Mouse (Mus musculus) hindlimb bud, embryonic 11.5 days (tissue): ENCODE results near the gene Adamts17.

Source experiments
- DNase-seq: peaks from one replicate; pipeline ENCODE4 v3.0.0-alpha.2; 2012; ENCODE audit warnings: low read depth, low spot score; ENCODE audit errors: extremely low spot score

Gene Adamts17

DNA sequence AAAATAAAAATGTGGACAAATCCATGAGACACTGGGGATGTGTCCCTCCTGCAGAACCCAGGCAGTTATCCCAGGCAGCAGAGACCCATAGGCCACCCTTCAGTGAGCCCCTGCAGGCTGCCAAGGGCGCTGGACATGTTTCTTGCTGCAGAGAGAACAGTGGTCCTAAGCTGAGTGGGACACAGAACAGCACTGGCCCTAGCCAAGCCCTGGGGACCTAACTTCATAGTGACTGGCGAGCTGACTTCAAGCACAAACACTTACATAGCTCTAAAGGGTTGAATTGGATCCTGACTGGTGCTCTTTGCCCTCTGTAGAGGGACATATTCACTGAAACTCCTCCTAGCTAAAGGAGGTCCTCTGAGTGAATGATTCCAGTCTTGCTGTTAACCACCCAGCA is 223.0 kb downstream of the Adamts17 start:
- no peak for DNase-seq

DNA sequence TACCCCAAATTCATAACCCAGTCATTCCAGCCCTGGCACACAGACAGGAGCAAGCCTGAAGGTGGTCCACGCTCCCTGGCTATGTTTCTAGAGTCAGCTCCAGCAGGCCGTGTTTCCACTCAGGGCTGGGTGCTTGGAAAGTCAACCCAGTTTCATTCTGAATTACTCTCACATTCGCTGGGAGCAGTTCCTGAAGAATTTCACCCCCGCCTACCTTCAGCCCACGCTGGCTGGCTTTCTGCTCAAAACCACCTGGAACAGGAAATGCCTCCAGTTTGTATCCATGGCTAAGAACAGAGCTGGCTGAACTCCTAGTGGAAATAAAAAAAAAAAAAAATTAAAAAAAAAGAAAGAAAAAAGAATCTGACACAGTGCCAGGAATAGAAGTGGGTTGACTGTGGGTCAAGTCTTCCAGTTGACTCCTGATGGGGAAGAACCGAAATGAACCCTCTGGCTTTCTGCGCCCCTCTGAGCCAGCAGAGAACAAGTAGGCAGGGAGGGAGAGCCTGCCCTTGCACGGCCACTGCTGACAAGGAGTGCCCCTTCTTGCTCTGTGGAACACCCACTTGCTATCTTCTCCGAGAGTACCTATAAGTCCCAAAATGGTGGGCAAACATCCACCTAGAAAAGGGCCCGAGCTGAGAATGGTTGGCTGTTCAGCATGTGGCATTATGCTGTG is 225.2 kb downstream of the Adamts17 start:
- no peak for DNase-seq

DNA sequence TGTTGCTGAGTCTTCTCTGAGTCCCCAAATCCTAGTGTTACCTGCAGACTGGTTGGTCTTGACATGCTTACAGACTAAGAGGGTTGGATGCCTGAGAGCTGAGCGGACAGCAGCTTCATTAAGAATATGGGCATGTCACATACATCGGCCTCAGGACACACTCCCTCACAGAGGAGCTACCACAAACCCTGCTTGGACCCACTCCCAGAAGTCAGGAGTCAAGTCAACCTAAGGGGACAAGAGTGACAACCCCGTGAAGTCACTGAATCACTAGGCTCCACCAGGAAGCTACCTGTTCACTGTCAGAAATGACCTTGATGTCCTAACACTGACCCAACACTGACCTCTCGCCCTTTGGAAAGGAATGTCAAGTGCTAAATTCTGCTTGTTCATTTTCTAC is 226.1 kb downstream of the Adamts17 start:
- no peak for DNase-seq

DNA sequence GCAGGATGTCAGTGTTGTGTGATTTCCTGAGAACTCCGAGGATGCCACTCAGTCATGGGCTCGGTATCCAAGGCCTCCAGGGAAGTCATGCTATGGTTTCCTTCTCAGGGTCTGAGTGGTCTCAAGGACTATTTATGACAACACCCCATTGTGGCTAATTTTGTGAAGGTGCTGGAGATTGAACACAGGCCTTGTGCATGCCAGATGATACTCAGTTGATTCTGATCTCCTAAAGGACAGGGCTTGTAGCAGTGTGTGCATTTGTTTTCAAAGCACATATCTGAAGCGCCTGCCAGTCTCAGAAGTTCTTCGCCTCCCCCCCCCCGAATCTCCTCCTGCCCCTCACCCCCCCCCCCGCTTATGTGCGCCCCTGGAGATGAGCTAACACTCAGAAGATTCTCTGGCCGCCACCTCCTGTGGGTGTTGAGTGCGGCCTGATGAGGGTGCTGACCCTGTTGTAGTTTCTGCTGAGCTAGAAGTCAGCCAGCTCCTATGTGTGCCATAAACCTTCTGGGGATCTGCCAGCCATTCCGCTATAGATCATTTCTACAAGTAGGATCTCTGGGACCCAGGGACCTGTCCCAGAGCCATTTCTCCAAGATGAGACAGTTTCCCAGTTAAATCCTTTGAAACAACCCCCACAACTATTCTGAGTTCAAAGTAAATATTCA is 232.6 kb downstream of the Adamts17 start:
- no peak for DNase-seq

DNA sequence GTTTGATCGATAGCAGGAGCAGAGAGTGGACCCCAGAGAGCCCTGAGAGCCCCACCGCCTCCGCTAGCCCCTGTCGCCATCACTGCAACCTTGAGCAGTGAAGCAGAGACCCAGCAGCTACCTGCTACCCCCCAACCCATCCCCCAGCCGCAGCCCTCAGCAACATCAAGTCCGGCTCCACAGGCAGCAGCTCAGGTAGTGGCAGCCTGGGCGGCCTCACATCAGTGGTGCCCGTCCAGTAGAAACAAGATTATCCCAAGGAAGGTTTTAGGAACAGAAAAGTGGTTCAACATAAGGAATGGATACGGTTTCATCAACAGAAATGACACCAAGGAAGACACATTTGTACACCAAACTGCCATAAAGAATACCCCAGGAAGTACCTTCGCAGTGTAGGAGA is 243.2 kb downstream of the Adamts17 start:
- DNase-seq, result no peak

DNA sequence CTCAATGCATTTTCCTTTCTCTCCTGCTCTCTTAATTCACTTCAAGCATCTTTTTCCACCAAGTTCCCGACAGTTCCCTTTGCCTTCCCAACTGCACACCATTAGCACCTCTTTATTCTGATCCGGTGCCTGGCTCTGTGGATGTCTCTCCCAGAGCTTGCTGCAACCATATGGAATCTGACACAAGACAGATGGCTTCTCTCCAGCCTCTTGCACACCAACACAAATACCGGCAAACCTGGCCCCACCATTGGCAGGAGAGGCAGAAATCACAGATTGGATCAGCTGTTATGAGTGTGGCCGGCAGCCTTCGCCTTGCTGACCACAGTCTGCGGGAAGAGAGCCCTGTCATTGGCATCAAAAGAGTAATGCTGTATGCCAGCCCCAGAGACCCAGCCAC is 248.2 kb downstream of the Adamts17 start:
- no peak for DNase-seq

DNA sequence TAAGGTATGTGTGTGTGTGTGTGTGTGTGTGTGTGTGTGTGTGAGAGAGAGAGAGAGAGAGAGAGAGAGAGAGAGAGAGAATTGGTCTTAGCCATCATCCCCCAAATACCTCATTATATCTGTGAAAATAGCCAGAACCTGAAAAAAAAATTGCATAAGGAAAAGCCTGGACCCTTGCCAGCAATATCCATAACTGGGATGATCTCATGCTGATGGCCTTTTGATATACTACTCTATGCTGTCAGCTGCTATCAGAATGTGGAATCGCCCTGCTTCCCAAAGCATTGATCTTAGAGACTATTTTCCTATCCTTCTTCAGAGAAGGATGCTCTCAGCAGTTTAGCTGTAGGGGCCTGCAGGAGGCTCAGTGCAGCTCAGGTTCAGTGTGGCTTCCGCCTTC is 257.6 kb downstream of the Adamts17 start:
- no peak for DNase-seq

DNA sequence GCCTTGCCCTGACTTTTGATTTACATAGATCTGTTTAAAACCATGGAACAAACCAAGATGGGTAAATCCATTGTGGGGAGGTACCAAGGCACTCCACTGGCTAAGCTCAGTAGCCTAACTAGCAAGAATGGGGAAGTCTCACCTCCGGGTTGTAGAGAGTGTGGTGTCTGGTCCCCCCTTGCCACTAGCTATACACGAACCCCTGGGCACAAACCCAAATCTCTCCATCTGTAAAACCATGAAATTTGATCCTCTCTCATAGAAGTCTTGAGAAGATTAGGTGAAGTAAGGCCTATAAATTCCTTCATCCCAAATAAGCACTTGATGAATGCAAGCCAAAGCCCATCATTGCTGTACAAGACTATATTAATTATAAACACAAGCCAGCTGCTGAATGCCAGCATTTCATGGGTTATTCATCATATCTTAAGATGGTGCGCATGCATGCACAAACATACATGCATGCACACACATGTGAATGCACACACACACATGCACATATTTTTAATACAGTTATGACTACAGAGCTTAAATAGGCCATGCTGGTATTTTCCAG is 262.0 kb downstream of the Adamts17 start:
- no peak for DNase-seq

DNA sequence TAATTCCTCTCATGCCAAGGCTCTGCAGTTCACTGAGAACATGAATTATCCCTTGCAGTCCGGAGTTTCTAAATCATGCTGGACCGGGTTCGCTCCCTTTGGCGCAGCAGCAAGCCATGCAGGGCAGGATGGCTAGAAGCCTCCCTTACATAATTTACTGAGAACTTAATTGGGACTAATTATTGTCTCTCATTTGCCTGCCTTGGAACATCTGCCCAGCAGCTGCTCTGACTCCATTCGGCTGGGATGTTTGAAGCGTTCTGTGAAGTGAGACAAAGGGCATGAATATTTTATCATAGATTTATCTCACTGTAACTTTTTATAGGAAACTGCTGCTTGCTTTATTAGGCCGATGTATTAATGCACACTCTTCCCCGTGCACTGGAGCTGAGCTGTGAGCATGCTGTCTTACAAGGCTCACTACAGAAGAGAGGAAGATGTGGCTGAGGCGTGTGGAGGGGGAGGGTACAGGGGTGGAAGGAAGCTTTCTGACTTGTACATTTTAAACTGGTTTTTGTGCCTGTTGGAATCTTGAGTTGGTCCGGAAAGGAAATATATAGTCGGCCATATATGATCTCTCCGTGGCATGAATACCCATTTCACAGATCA is 271.1 kb downstream of the Adamts17 start:
- no peak for DNase-seq

DNA sequence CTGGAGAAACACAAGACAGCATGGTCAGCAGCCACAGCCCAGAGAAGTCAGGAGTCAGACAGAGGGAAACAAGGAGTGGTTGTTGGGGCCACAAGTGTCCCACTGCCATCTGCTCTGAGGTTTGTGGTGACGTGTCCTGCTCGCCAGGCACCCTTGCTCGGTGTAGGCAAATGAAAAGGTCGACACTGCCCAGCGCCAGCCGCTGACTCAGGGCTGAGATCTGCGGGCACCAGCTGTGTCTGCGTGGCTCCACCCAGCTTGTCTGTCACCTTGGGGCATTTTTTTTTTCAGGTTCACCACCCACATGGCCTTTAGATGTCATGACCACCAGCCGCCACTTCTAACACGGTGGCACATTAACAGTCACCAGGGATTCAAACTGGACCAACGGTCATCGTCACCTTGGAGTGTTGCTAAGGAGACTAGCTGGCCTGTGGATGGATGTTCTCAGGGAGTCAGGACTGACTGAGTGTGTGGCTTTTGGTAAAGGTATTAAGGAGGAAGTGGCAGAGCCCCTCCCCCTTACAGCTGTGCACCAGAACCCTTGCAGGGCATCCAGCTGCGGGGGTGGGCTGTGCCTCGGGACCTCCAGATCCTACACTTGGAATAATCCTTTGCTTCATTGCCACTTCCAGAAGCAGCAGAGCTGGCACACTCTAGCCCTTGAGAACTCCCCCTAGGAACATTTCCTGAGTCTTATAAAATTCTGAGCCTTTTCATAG is 273.1 kb downstream of the Adamts17 start:
- no peak for DNase-seq

DNA sequence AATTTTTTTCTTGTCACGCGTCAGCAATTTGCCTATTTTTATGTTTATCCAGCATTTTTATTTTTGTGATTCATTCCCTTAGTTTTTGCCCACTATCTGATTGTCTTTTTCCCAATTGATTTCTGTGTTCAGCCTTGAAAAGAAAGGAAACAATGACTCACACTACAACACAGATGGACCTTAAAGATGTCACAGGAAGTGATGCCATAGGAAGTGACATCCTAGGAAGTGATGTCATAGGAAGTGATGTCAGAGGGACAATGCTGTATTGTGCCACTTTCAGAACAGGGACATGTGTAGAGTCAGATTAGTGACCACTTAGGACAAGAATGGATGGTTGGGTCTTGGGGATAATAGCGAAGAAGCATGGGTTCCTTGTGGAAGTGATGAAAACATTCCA is 274.5 kb downstream of the Adamts17 start:
- no peak for DNase-seq

DNA sequence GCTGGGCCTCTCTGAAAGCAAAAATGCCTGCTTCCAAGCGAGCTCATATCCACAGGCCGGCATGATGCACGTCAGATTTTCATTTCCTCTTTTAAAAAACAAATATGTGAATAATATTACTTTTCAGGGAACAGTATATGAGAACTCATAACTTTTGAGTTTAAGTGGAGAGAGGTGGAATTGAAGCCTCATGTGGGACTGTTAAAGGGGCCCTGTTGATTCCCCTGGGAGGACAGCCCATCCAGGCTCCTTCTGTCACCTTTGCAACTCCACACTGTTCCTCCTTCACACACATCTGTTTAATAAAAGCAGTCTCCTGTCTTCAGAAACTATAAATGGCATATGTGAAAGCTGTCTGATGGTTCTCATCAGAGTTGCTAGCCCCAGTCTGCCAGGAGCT is 275.5 kb downstream of the Adamts17 start:
- DNase-seq, result no peak

DNA sequence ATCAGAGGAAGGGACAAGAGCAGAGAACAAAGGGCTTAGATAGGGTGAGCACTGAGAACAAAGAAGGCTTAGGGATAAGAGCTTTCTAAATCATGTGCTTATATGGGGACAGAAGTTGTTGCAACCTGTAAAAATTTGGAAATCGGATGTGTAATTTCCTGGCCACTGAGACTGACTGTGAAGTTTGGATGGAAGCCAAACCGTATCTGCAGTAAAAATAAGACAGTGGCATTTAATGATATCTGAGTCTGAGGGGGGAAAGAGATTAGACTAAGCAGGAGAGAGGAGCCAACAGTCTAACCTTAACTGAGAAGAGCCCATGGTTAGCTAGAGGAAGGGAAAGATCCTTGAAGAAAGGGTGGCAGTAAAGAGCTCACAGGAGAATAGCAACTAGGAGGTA is 295.6 kb downstream of the Adamts17 start:
- DNase-seq, result no peak

DNA sequence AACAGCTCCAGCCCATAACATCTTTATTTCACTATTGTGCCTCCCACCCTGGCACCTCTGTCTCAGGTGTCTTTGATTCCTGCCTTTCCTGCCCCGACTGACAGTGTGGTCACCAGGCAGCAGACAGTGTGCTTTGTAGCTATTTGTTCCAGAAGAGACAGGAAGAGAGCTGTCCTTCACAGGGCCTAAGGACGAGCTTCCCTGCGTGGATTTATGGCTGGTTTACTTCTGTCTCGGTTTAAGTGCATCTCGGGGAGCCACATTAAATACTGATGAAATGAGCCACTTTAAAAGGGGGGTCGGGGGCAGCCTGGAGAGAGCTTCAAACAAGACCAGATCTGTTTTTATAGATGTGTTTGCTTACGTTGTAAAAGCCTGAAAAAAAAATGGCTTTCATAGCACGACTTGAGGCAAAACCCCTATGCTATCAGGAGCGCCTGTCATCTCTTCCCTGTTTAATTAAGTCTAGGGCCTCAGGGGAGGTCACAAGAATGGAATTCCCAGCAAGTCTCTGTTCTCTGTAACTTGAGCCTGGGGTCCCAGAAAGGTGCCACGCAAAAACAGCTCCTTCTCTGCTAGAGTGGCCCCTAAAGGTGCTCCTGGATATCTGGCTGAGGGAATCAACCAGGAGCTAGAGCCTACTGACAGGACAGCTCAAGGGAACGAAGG is 302.9 kb downstream of the Adamts17 start:
- DNase-seq, result no peak

DNA sequence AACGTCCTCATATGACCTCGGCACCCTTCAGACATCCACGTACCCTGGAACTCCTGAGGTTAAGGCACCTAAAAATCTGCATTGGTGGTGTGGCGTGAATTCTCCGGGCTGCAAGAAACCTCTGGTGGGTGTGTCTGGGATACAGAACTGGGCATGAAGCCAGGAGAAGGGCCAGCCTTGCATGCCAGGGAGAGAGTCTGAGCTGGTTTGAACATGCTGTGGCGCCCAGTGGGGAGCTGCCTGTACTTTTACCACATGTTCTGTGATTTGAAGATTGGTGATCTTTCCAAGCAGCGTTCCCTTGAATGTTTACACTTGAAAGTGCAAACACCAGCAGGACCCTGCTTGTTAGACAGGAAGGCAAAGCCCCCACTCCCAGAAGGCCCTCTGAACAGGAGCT is 306.2 kb downstream of the Adamts17 start:
- DNase-seq, result no peak

DNA sequence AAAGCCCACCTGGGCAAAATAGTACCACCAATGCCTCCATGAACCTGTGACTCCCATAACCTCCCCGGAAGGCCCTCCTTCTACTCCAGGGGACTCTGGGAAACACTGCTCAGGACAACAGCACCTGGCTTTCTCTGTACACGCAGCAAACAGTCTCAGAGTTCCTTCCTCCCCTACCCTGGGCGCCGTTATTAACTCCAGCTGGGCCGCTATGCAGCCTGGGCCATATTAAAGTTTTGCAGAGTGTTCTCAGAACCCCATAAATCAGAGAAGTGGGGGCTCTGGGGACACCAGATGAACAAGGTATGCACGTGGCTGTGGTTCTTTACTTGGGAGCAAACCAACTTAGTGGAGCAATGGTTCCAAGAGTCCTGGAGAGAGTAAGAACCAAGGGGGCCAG is 306.6 kb downstream of the Adamts17 start:
- no peak for DNase-seq

DNA sequence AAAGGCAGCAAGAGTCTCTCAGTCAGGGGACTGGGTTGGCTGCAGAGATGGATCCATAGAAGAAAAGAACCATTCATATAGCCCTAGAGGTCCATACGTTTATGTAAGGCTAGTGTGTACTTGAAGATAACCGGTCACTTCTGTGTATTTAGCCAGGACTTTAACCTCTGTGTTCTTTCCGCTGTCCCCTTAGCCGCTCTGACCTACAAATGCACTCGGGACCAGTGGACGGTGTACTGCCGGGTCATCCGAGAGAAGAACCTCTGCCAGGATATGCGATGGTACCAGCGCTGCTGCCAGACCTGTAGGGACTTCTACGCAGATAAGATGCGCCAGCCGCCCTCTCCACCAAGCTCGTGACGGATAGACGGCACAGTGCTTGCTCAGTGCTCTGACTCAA is 310.2 kb downstream of the Adamts17 start:
- no peak for DNase-seq

DNA sequence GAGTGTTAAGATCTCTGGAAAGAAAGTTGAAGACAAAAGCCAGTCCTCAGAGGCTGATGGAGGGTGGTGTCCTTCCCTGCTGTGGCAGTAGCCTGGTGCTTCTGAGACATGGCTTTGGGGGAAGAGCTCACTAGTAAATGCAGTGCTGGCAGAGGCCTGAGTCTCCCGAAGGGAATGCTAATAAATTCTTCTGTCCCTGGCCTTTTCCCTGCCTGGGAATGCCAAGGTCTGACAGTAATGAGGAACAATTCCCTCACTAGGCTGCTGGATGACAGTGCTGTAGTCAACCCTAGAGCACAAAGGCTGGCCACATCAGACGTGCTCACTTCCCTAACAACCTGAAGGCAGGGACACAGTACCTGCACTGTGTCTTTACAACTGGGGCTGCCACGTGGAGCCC is 313.1 kb downstream of the Adamts17 start:
- no peak for DNase-seq

DNA sequence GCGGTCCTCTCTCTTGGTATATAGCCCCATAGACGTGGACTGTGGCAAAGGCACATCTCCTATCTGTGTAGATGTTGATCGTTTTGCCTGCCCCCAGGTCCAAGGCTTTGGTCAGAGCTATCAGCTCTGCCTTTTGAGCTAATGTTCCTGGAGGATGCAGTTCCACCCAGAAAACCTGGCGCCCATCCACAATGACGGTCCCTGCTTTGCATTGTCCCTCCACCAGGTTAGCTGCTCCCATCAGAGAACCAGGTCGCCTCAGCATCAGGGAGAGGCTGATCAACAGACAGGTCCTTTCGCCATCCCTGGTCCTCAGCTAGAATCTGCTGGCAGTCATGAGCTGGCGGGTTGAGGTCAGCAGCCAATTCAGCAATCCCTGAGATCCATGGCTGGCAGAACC is 322.6 kb downstream of the Adamts17 start:
- DNase-seq, result no peak

DNA sequence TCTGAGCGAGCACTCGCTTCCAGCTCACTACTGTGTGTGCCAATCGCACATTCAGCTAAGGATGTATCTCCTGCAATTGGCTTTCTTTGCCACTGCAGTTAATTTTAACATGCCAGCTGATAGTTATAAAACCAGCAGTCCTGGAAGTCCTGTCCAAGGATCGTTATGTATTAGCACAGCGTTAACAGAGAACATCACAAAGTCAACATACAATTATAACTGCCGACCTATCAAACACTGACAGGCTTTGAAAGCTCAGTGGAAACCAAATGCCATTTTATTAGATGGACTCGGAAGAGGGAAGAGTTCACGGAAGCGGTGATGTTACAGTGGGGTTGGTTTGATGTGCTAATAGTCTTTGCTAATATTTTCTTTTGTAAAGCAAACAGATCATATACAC is 328.8 kb downstream of the Adamts17 start:
- DNase-seq, result no peak
